Mouse (Mus musculus): ENCODE measurements around the gene Crispld2.

Crispld2 gene

DNA sequence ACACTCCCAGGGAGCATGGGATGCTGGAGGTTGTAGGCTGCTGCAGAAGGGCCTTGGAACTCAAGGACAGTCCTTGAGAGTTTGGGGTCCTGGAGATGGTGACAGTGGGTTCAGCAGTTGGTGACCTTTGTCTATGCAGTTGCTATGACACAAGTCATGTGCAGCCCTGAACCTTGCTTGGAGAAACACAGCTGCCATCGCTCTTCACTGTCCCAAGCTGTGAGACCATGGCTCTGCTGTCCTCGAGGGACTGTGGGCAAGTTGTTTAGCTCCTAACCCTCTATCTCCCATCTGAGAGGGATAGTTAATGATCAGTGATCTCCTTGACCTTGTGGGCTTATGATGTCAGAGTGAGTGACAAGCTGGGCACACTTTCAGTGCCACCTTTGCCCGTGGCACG, 44.3 kb downstream of the Crispld2 start:
- no peak for DNase-seq (ENCODE audit: low spot score)

DNA sequence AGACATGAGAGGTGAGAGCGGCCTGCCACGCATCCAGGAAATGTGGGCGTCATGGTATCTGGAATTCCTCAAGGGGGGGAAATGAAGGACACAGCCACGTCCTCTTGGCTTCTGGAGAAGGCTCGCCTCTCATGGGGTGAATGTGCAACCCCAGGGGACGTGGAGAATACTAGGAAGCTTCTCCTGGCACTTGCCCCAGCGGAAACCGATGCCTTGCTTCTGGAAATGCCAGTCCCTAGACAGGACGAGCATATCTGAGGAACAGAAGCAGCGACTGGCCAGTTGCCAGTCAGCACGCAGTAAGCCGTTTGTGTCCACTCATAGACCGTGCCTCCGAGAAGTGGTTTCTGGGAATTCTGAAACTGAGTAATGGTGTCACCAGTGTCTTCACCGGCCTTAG, 45.0 kb downstream of the Crispld2 start:
- DNase-seq (ENCODE audit: low spot score): no peak

DNA sequence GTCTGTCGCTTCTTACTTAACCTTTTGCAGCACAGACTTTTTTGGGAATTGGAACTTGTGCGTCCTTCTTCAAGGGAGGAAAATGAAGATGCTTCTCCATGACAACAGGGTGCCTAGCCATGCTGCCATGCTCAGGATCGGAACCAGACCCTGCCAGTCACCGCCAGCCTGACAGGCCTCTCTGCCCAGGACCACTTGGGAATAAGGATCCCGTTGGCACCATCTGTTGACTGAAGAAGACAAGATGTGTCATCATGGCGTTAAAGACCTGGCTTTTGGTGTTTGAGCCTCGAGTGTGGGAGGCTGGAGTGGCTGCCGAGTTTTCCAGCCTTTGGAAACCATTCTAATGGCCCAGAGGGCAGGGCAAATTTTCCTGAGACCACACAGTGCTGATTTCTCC, 45.4 kb downstream of the Crispld2 start:
- no peak for DNase-seq (ENCODE audit: low spot score)

DNA sequence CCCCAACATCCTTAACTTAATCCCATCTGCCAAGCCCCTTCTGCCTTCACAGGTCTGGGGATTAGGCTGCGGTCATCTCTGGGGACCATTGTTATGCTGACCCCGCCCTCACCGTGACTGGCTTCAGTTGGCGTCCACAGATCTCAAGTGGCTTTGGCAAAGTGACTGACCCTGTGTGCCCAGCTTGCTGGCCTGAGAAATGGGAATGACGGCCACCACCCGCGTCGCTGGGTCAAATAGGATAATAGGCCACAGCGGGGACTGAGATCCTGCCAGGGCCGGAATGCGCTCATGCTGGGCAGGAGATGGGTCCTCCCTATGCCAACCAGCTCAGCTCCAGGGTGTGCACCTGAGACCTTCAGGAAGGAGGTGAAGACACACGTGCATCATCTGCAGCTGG, 46.5 kb downstream of the Crispld2 start:
- DNase-seq (ENCODE audit: low spot score): no peak

DNA sequence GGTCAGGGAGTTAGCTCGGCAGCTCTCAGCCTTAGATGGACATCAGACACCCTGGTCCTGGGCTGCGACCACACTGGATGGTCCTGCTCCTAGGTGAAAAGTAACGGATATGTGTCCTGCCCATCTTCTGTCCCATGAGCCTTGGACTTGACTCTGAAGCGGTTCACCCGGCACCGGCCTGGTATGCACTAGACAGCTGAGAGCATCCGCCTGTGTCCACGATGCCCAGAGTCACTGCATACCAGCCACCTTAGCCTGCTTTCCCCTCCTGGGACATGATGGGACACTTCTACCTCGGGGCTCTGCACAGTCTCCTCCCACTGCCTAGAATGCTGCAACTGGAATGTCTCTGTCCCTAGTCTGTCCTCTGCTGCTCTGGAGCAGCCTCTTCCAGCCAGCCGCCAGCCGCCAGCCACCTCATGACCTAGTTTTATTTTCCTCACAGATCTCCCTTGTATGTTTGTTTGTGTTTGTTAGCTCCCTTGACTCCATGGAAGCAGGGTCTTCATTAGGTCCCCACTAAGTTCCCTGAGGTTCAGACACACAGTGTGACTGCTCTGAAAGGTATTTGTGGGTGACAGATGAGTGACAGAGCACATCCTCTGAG, 47.2 kb downstream of the Crispld2 start:
- DNase-seq (ENCODE audit: low spot score): no peak

DNA sequence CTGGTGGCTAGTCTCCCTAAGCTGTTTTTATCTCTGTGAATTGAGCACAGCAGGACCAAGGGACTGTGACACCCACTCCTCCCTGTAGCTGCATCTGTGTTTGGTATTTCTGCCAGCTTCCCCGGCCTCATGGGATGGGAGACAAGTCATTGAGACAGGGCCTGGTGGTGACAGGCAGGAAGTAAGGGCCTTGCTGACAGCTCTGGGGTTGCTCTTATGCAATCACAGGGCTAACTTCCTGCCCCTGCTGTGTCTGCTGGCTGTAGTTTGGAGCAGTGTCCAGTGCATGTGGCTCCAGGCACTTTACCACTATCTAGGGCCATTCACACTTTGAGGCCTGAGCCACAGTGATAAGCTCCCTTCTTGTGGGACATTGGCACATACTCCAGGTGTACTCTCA, 48.6 kb downstream of the Crispld2 start:
- peak; percentile 72 for DNase-seq (ENCODE audit: low spot score)

- peak; percentile 50 for DNase-seq (ENCODE audit: low spot score)
Observed at GRCm38 (mm10) chr8:120042542-120043312, 50.5 kb downstream of the Crispld2 start.

DNA sequence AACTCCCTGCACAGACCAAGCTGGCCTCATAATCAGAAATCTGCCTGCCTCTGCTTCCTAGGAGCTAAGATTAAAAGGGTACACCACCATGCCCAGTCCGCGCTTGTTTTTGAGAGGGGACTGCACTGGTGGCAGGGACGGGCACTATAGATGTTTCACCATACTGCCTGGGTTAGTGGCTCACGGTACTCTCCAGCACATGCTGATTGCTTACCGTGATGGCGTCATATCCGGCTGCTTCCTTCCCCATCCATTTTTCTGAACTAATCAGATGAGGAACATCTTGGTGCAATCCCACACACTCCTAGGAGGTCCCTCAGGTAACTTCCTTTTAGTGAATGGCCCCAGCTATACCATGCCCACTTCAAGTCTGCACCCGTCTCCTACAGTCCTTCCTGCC, 52.7 kb downstream of the Crispld2 start:
- no peak for DNase-seq (ENCODE audit: low spot score)

GRCm38 (mm10) chr8:120045471-120045870, 53.2 kb downstream of the Crispld2 start:
- DNase-seq (ENCODE audit: low spot score): no peak

GRCm38 (mm10) chr8:120046258-120047020, 54.2 kb downstream of the Crispld2 start:
- DNase-seq (ENCODE audit: low spot score): peak; percentile 84

DNA sequence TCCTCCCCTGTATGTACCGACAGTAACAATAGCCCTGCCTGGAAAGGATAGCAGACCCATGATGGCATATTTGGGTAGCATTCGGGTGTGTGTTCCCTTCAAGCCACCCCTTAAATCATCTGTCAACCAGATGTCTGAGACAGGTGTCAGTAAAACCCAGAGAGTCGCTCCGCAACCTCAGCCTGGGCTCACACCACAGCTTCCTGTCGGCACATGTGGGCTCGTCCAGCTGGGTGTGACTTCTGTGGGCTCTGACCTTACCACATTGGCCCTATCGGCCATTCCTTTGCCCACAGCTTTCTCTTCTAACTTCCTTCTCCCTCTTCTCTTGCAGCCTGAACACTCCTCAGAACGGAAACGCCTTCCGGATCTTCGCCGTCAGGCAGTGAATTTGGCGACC, 57.7 kb downstream of the Crispld2 start:
- no peak for DNase-seq (ENCODE audit: low spot score)

GRCm38 (mm10) chr8:120050376-120050775, 58.1 kb downstream of the Crispld2 start:
- DNase-seq (ENCODE audit: low spot score): no peak

DNA sequence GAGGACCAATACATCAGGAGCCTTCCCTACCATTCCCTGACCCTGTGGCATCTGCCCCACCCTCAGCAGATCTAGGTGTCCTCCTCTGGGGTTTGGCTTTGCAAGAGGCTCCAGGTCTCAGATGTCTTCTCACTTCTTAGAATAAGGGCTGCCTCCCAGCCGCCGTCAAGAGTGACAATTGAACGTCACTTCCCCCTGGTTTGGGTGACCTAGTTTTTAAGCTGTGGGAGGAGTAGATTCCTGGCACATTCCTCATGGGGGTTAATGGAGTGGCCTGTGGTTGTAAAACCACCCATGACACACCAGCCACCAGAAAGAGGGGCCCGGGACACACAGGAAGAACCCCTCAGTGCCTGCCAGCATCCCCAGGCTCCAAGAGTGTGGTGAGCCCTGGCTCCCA, 58.8 kb downstream of the Crispld2 start:
- no peak for DNase-seq (ENCODE audit: low spot score)

- no peak for DNase-seq (ENCODE audit: low spot score)
Observed at GRCm38 (mm10) chr8:120051908-120052307, 59.7 kb downstream of the Crispld2 start.

DNA sequence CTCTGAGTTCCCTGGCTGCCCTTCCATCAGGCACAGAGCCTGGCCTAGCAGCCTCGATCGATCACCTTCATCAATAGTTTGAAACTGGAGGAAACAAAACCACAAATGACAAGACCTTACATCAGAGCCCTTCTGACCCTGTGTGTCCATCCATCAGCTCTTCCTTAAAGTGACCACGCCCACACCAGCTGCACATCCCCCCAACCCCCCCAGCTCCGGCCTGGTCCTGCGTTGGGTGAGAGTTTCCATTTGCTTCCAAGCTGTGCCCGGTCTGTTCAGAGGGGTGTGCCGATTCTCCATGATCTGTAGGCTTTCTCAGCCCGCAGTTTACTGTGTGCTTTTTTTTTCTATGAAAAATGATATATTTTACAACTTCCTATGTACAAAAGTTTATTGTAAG, 60.1 kb downstream of the Crispld2 start:
- no peak for DNase-seq (ENCODE audit: low spot score)

DNA sequence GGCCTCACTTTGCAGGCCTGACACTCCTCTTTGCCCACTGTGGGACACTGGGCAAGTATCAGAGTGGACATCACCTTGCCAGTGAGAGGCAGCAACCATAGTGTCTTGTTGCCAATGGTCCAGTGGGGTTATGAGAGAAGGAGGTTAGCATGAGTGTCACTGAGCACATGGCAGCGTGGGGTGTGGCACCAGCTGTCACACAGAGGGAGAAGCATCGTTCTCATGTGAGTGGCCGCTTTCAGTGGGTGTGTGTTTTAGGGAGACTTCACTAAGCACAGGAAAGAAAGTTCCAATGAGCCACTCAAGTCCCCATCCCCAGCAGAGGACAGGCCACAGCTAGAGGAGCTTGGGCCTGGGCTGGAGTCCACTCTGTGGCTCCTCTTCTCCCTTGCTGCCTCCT, 62.6 kb downstream of the Crispld2 start:
- DNase-seq (ENCODE audit: low spot score): no peak

DNA sequence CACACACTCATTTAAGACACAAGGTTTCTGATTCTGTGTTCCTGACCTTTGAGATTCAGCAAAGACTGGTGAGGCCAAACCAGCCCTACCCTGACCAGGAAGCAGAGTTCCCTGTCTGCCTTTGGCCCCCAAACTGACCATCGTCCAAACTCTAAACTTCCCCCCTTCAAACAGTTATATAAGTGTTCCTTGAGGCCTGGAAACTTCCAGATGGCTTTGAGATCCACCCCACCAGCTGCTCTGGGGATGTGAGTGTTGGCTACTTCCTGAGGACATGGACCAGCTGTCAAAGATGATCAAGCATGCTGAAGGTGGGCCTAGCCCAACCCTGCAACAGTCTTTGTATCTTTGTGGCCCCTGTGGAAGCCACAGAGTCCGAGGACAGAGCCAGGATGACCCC, 64.8 kb downstream of the Crispld2 start:
- DNase-seq (ENCODE audit: low spot score): peak; percentile 51

DNA sequence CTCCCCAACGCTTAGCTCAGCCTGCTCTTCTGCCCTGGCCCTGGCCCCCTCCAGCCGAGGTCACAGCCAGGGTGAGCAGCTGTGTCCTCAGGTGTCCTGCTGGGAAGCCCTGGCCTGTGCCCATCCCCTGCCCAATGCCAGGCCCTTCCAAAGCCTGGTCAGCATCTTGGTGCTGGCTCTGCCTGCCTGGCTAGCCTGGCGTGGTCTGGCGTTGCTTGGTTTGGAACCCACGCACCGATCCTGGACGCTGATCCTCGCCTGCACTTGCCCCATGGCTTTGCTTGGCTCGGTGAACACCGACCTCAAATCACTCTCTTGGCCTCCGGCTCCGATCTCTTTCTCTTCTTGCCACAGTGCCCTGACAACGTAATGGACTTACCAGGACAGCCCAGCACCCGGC, 70.5 kb downstream of the Crispld2 start:
- DNase-seq (ENCODE audit: low spot score): no peak

GRCm38 (mm10) chr8:120063326-120063725, 71.1 kb downstream of the Crispld2 start:
- no peak for DNase-seq (ENCODE audit: low spot score)

DNA sequence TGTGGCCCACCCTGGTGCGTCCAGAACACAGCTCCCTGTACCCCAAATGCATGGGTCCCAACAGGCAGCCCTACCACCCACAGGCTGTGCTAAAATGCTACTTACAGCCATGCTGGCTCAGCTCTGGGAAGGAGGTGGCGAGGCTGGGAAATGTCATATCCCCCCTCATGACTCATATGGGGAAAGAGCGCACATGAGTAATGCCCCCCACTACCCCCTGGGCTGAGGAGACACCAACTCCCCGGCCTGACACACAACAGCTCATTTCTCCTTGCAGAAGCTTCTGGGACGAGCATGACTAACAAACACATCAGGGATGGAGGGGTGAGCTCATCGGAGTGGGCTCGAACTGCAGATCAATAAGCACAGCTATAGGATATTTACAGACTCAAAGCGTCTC, 73.4 kb downstream of the Crispld2 start:
- no peak for DNase-seq (ENCODE audit: low spot score)

DNA sequence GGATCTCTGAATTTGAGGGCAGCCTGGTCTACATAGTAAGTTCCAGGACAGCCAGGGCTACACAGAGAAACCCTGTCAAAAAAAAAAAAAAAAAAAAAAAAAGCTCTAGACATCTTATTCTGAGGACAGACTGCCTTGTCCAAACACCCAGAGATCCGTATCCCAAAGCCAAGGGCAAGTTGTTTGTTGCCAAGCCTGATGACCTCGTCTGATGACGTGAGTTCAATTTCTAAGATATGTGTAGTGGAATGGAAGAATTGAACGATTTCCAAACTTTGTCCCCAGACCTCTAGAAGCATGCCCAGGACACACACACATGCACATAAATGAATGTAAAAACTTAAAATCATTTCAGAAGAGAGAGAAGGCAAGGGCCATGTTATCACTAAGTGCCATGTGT, 74.0 kb downstream of the Crispld2 start:
- no peak for DNase-seq (ENCODE audit: low spot score)

DNA sequence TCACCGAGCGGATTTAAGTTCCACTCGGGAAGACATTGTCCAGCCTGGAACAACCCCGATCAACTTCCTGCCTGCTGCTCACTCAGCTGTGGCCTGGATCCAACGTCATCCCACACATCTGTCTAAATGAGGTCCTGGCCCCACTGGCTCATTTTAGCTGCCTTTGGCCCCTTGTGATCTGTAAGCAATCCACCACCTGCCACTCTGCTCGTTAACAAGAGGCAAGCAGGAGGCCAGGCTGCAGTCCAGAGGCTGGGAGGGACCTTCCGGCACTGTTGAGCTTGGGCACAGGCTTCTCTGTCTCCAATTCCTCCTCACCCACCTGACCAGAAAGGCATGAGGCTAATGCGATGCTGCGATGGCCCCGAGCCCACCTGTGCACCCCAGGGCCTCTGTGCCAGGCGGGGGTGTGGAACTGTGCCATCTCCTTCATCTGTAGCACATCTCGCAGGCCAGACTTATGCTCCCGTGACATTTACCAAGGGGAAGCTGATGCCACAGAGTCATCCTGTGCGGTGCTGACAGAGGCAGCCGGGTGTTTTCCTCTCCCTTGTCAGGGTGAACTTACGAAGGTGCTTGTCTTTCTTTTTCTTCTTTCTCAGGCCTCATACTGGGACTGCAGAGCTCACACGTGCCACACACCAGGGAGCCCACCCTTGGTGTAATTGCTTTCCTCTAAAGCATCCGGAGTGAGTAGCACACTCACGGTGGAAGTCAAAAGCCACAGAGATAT, 75.9 kb downstream of the Crispld2 start:
- peak; percentile 73 for DNase-seq (ENCODE audit: low spot score)

Measured in lung, postnatal 25 days (tissue).